Mouse (Mus musculus) heart, embryonic 12.5 days (tissue): ENCODE measurements around the gene Calhm6. TPM values are rescaled to one million over a fixed set of nuclear protein-coding genes. Genes with fewer than 3 reads are reported as not detected.

ENCODE experiments used
- ATAC-seq: fragments of 200-750 bp; cut with Nextera tagmentation; 2 replicates; pipeline ENCODE4 v1.8.0; 2017; ENCODE audit warnings: moderate TSS enrichment, moderate library complexity; ENCODE audit not compliant: insufficient number of reproducible peaks, low FRiP score
- H3K27ac ChIP-seq: fragments of 300-500 bp; sonication (generic); 2 replicates; pipeline ENCODE4 v1.5.1; 2016; ENCODE audit warnings: mild to moderate bottlenecking, moderate library complexity; ENCODE audit not compliant: poor library complexity, severe bottlenecking
- H3K27me3 ChIP-seq: fragments of 300-500 bp; sonication (generic); replicated peaks from 2 replicates; pipeline ENCODE4 v1.6.1; 2016; ENCODE audit warnings: mild to moderate bottlenecking, moderate library complexity
- H3K36me3 ChIP-seq: fragments of 300-500 bp; sonication (generic); 2 replicates; pipeline ENCODE4 v1.6.1; 2016; ENCODE audit warnings: mild to moderate bottlenecking, moderate library complexity
- H3K4me1 ChIP-seq: fragments of 300-500 bp; sonication (generic); replicated peaks from 2 replicates; pipeline ENCODE4 v1.6.1; 2016; ENCODE audit warnings: mild to moderate bottlenecking
- H3K4me2 ChIP-seq: fragments of 300-500 bp; sonication (generic); 2 replicates; pipeline ENCODE4 v1.6.1; 2016; ENCODE audit warnings: mild to moderate bottlenecking, moderate library complexity
- H3K4me3 ChIP-seq: fragments of 300-500 bp; sonication (generic); 2 replicates; pipeline ENCODE4 v1.5.1; 2016; ENCODE audit warnings: mild to moderate bottlenecking
- H3K9ac ChIP-seq: fragments of 300-500 bp; sonication (generic); 2 replicates; pipeline ENCODE4 v1.6.1; 2016; ENCODE audit warnings: mild to moderate bottlenecking, moderate library complexity
- H3K9me3 ChIP-seq: fragments of 300-500 bp; sonication (generic); replicated peaks from 2 replicates; pipeline ENCODE4 v1.6.1; 2016; ENCODE audit warnings: mild to moderate bottlenecking, moderate library complexity
- WGBS: fragments of 180-500 bp; shearing (Covaris S2); methylation state at CpG from one replicate; pipeline ENCODE4 v1.1.7; 2016; 5-methylcytosine and 5-hydroxymethylcytosine counted together
- polyA plus RNA-seq: library from polyadenylated mRNA; unstranded; fragments of >200 nt; fragmentation: Nextera tagmentation; extraction: Ambion mirVana; gene quantifications from 2 replicates; pipeline ENCODE4 v1.2.1, GENCODE M21; 2016

The Calhm6 gene
- polyA plus RNA-seq, 1 experiment from 2014 or later, result 0.78 TPM

- Histone ChIP-seq H3K9ac (0 out of 2 replicates have a peak within 1 kb of the TSS, but pooled peaks have one; percentile 14), H3K27ac (peak within 1 kb of the TSS; percentile 35; the same call in 1 of the 2 replicates)
These were observed 31.3 kb downstream of the Calhm6 start, which contains the start of gene Calhm5 for GRCm38 (mm10) chr10:34096418-34096883. TSS of gene Calhm5 (minus strand) at chr10:34096519.

DNA sequence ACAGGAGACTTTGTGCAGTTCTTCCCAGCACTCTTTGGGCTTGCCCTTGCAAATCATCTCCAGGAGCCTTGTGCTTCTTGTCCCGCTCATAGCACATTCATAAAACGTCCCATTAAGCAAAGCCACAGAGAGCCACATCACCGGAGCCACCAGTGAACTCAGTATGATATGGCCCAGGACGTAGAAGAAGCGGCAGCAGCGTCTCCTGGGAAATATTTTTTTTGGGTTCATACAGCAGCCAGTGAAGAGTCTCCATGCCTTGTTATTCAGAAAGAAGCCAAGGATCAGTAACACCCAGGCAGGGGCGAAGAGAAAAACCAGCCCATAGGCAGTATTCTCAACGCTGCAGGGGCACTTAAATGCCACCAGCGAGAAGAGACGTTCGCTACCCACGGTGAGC, 31.8 kb downstream of the Calhm6 start:
- H3K4me1 ChIP-seq, result no peaks in the 10 kb centered on the region; the same call in 1 of the 2 replicates
- no peaks in the 10 kb centered on the region for H3K9me3 ChIP-seq
- peak overlapping the region; percentile 35; the same call in 1 of the 2 replicates for H3K27ac ChIP-seq
- peak overlapping the region; percentile 40 for H3K4me3 ChIP-seq
- no peaks in the 10 kb centered on the region for H3K36me3 ChIP-seq
- WGBS, result 44% methylated on average over 12 of the region's 12 CpGs
- peak overlapping the region; percentile 61 for H3K4me2 ChIP-seq
- no peak overlapping the region for H3K9ac ChIP-seq
- no peaks in the 10 kb centered on the region for H3K27me3 ChIP-seq
- ATAC-seq, result no peak

More at GRCm38 (mm10) chr10:34096418-34096883, 31.3 kb downstream of the Calhm6 start, which contains the start of gene Calhm5:
- Histone ChIP-seq H3K9me3 (no peaks in the 10 kb centered on the region), H3K27me3 (no peaks in the 10 kb centered on the region), H3K4me2 (peak within 1 kb of the TSS; percentile 61), H3K4me3 (peak within 1 kb of the TSS; percentile 40), H3K4me1 (no peaks in the 10 kb centered on the region; the same call in 1 of the 2 replicates), H3K36me3 (no peaks in the 10 kb centered on the region)
- WGBS, result 12% methylated on average over 9 of the region's 9 CpGs
- peak; percentile 73 for ATAC-seq

GRCm38 (mm10) chr10:34095147-34095546, 32.6 kb downstream of the Calhm6 start:
- Histone ChIP-seq H3K9me3 (no peaks in the 10 kb centered on the region), H3K27ac (no peak overlapping the region), H3K9ac (no peak overlapping the region), H3K4me2 (peak overlapping the region; percentile 14; the same call in 1 of the 2 replicates), H3K4me1 (no peaks in the 10 kb centered on the region; the same call in 1 of the 2 replicates), H3K36me3 (no peaks in the 10 kb centered on the region), H3K27me3 (no peaks in the 10 kb centered on the region), H3K4me3 (no peak overlapping the region)
- no peak for ATAC-seq
- WGBS, result 72% methylated on average over 2 of the region's 2 CpGs

DNA sequence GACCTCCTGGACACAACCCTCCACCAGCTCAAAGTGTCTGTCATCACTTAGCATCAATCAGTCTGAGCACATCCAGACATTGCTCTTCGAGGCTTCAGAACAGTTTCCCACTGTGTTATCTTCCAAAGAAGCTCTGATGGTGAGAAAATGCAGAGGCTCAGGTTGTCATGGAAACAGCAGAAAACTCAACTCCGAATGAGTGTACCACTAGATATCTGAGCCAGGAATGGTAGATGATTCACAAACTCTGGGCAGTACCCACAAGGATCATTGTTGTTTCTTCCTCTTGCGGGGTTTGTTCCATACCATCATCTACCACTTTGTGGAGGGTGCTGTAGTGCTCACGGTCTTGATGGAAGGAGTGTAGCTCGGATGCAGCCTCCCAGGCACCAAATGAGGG, 35.9 kb downstream of the Calhm6 start:
- Histone ChIP-seq H3K27ac (no peak overlapping the region), H3K4me1 (no peaks in the 10 kb centered on the region; the same call in 1 of the 2 replicates), H3K4me3 (no peak overlapping the region), H3K9ac (no peak overlapping the region), H3K4me2 (no peak overlapping the region), H3K9me3 (no peaks in the 10 kb centered on the region), H3K36me3 (no peaks in the 10 kb centered on the region), H3K27me3 (no peaks in the 10 kb centered on the region)
- 27% methylated on average over 5 of the region's 5 CpGs for WGBS
- no peak for ATAC-seq

- no peaks in the 10 kb centered on the region for H3K9me3 ChIP-seq
- H3K36me3 ChIP-seq, result no peaks in the 10 kb centered on the region
- no peak overlapping the region for H3K4me2 ChIP-seq
- no peaks in the 10 kb centered on the region for H3K27me3 ChIP-seq
- 76% methylated on average over 1 of the region's 1 CpGs for WGBS
- no peak for ATAC-seq
- no peaks in the 10 kb centered on the region; the same call in 1 of the 2 replicates for H3K4me1 ChIP-seq
- H3K4me3 ChIP-seq, result no peak overlapping the region
- no peak overlapping the region for H3K27ac ChIP-seq
- H3K9ac ChIP-seq, result no peak overlapping the region
These were observed 37.3 kb downstream of the Calhm6 start for GRCm38 (mm10) chr10:34090481-34090880.

DNA sequence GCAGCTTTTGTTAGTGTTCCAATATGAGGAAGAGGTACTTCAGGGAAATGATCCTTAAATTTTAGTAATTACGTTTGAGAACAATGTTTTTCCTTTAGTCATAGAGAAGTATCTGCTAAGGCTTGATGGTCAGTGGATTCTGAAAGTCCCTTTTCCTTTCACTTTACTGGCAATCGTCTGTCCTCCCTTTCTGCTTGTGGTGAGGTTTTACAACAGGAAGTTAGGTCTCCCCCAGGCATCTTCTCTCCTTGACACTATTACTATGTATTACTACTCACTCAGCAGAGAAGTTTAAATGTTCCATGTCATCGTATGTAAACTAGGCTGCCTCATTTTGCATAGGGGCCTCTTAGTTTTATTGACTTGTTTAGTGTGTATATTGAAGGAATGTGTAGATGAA, 38.3 kb downstream of the Calhm6 start:
- Histone ChIP-seq H3K27ac (no peak overlapping the region), H3K9me3 (no peaks in the 10 kb centered on the region), H3K4me2 (no peak overlapping the region), H3K36me3 (no peaks in the 10 kb centered on the region), H3K4me1 (no peaks in the 10 kb centered on the region; the same call in 1 of the 2 replicates), H3K4me3 (no peak overlapping the region), H3K27me3 (no peaks in the 10 kb centered on the region), H3K9ac (no peak overlapping the region)
- 55% methylated on average over 3 of the region's 3 CpGs for WGBS
- ATAC-seq, result no peak

DNA sequence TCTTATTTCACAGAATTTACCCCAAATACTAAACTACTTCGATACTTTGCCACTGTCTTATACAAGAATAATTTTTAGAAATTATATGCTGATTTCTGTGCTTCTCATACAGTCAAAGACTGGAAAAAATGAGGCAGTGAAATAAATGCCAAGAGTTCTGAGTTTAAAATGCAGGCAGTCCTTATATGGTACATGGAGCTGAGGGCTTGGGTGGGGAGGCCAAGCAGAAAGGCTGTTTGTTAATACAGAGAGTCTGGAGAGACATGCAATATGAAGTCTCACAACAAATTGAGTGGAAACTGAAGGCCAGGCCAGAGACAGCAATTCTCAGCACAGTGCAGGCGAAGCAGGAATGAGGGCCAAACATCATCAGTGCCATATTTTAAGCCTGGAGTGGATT, 39.3 kb downstream of the Calhm6 start:
- Histone ChIP-seq H3K9ac (no peak overlapping the region), H3K4me1 (no peaks in the 10 kb centered on the region; the same call in 1 of the 2 replicates), H3K27ac (no peak overlapping the region), H3K36me3 (no peaks in the 10 kb centered on the region), H3K9me3 (no peaks in the 10 kb centered on the region), H3K4me3 (no peak overlapping the region), H3K4me2 (no peak overlapping the region), H3K27me3 (no peaks in the 10 kb centered on the region)
- 88% methylated on average over 2 of the region's 2 CpGs for WGBS
- ATAC-seq, result no peak

- Histone ChIP-seq H3K4me1 (no peaks in the 10 kb centered on the region), H3K27me3 (no peaks in the 10 kb centered on the region), H3K4me3 (no peak overlapping the region), H3K4me2 (no peak overlapping the region), H3K9ac (no peak overlapping the region), H3K9me3 (no peaks in the 10 kb centered on the region), H3K36me3 (no peaks in the 10 kb centered on the region), H3K27ac (no peak overlapping the region)
- ATAC-seq, result no peak
- WGBS, result 68% methylated on average over 1 of the region's 1 CpGs
These were observed 41.3 kb downstream of the Calhm6 start for GRCm38 (mm10) chr10:34086514-34086913.

Other genes starting within 250 kb of the Calhm6 start
- gene Rsph4a, start 222.9 kb downstream of the Calhm6 start, polyA plus RNA-seq, result not detected in 2 replicates
- gene Zup1, start 176.7 kb downstream of the Calhm6 start, polyA plus RNA-seq, result 13.0 and 13.1 TPM in 2 replicates
- gene Rwdd1, start 108.4 kb downstream of the Calhm6 start, polyA plus RNA-seq, result 100.0 and 113 TPM in 2 replicates
- not detected in 2 replicates for gene Trappc3l, start 90.4 kb downstream of the Calhm6 start, polyA plus RNA-seq
- 0.13 TPM in 1 of 2 replicates, not detected in the other for gene Calhm4, start 83.7 kb downstream of the Calhm6 start, polyA plus RNA-seq
- gene Calhm5, start 31.5 kb downstream of the Calhm6 start, polyA plus RNA-seq, result 1.3 TPM in 2 replicates
- 19.9 and 22.0 TPM in 2 replicates for gene Dse, start 79.7 kb upstream of the Calhm6 start, polyA plus RNA-seq
- 81.2 and 85.1 TPM in 2 replicates for gene Tspyl1, start 154.2 kb upstream of the Calhm6 start, polyA plus RNA-seq
- gene Tspyl4, start 169.5 kb upstream of the Calhm6 start, polyA plus RNA-seq, result 25.6 and 27.5 TPM in 2 replicates